Mouse (Mus musculus) left cerebral cortex, adult 6 months (tissue): ENCODE results near the gene 2010111I01Rik. TPM values are rescaled to one million over a fixed set of nuclear protein-coding genes. Genes with fewer than 3 reads are reported as not detected.

Experiments
- long read RNA-seq, 2 experiments: library from polyadenylated mRNA; unstranded; transcript quantifications; one replicate each; pipeline ENCODE4 v2.0.0; 2019 to 2020
- polyA plus RNA-seq: library from polyadenylated mRNA; unstranded; fragments of <200 nt; fragmentation: Nextera tagmentation; gene quantifications from 2 replicates; pipeline ENCODE4 v1.2.3, GENCODE M21; 2021

The 2010111I01Rik gene
- 37.2 and 42.1 TPM in 2 replicates for polyA plus RNA-seq
- long read RNA-seq, experiment 1, transcript 2010111I01Rik-211 (1 exons, 1,599 nt) = minor isoform, 10 of 169 reads
- long read RNA-seq, experiment 1, transcript 2010111I01Rik-224 (6 exons, 1,055 nt) = major isoform, 43 of 169 reads
- long read RNA-seq, experiment 1, partial matches to known transcripts = 55 of 169 reads
- long read RNA-seq, experiment 1, other reads (novel, unspliced or antisense) = 51 of 169 reads
- long read RNA-seq, experiment 2, transcript 2010111I01Rik-224 (6 exons, 1,055 nt) = major isoform, 10 of 57 reads
- long read RNA-seq, experiment 2, partial matches to known transcripts = 29 of 57 reads
- long read RNA-seq, experiment 2, other reads (novel, unspliced or antisense) = 15 of 57 reads

GRCm38 (mm10) chr13:62964640-62965311, at the start of gene 2010111I01Rik:
Gene 2010111I01Rik, plus strand, starts transcription at chr13:62964893.

Other genes with a start within 250 kb of the 2010111I01Rik start
- 14.4 and 14.7 TPM in 2 replicates for gene Platr25, start 204.2 kb upstream of the 2010111I01Rik start, polyA plus RNA-seq
- 4.1 and 5.8 TPM in 2 replicates for gene Gm5141, start 179.1 kb upstream of the 2010111I01Rik start, polyA plus RNA-seq
- 0.15 TPM in 1 of 2 replicates, not detected in the other for gene Fbp2, start 106.5 kb upstream of the 2010111I01Rik start, polyA plus RNA-seq
- gene Fbp1, start 76.6 kb upstream of the 2010111I01Rik start, polyA plus RNA-seq = 0.45 and 0.89 TPM in 2 replicates